Mouse (Mus musculus): ENCODE measurements around the gene Prkca. TPM values are rescaled to one million over a fixed set of nuclear protein-coding genes. Genes with fewer than 3 reads are reported as not detected.

Gene Prkca
- total and polyA plus RNA-seq, 3 experiments = 15.3 to 30.9 (median 19.9) TPM

DNA sequence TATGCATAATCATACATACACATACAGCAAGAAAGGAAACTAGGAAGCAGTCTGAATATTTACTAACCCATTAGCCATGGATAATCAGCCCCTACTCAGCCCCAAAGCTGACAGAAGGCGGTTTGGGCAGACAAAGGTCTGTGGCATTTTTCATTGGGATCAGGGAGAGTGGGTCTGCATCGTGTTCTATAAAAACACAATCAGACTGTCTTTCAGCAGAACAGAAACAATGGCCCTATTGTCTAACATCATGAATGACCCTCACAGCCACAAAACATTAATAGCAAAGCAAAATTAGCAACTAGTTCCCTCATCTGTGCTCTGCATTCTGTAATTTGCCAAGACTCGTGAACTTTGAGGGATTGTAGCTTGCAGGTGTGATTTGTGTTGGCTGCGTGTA is 181.6 kb downstream of the Prkca start:
- H3K4me1 ChIP-seq (ENCODE audit: control insufficient read depth in 1 of 2, insufficient read depth in 2 of 2, low read length in 2 of 2) = no peaks in the 10 kb centered on the region
- no peak overlapping the region for H3K9ac ChIP-seq (ENCODE audit: control insufficient read depth, low read depth, low read length, poor library complexity, severe bottlenecking)
- H3K36me3 ChIP-seq (ENCODE audit: control insufficient read depth in 1 of 2, insufficient read depth in 2 of 2, low read length in 2 of 2) = no peaks in the 10 kb centered on the region; a peak in 1 of 4 replicates
- no peaks in the 10 kb centered on the region for H3K79me2 ChIP-seq (ENCODE audit: control insufficient read depth, insufficient read depth, low read length, poor library complexity)
- no peak for DNase-seq (ENCODE audit: low read depth, low spot score)
- TF ChIP-seq POLR2AphosphoS5 (IDR thresholded peaks at IDR 0.05; ENCODE audit: borderline replicate concordance, low read depth, low read length) (no peak), RCOR1 (IDR thresholded peaks at IDR 0.05; ENCODE audit: low read depth, low read length) (no peak), MYB (IDR thresholded peaks at IDR 0.05; ENCODE audit: low read depth, low read length) (no peak), HCFC1 (IDR thresholded peaks at IDR 0.05; ENCODE audit: low read depth, low read length) (no peak), MXI1 (IDR thresholded peaks at IDR 0.05; ENCODE audit: low read depth, low read length) (no peak), MYC (IDR thresholded peaks at IDR 0.05; ENCODE audit: low read depth, low read length) (no peak), USF1 (IDR thresholded peaks at IDR 0.05; ENCODE audit: low read depth, low read length) (no peak)
- no peaks in the 10 kb centered on the region for H3K27me3 ChIP-seq (ENCODE audit: control insufficient read depth in 1 of 2, insufficient read depth in 2 of 2, low read length in 2 of 2)
- H3K9me3 ChIP-seq (replicated peaks; ENCODE audit: insufficient read depth, low read length) = no peaks in the 10 kb centered on the region
- H3K4me3 ChIP-seq (ENCODE audit: control insufficient read depth in 1 of 2, insufficient read depth in 1 of 2, low read depth in 2 of 2, low read length in 2 of 2) = no peak overlapping the region
- no peak overlapping the region for H3K27ac ChIP-seq (ENCODE audit: control insufficient read depth, low read depth, low read length)

DNA sequence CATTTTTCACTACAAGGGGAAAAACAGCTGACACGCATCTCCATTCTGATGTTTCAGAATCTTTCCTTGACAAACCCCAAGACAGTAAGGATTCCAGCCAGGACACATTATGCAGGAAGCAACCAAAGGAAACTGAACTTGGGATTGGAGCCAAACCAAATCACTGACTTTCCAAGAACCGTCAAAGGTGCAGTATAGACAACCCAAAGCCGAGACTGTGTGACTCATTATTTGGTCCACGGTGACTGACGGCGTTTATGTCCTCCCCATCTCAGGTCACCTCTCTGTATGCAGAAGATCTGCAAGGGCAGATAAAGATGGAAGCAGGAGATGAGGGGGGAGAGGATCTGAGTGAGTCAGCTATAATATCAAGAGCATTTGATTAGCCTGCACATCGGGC is 183.7 kb downstream of the Prkca start:
- Histone ChIP-seq H3K27ac (ENCODE audit: control insufficient read depth, low read depth, low read length) (no peak overlapping the region), H3K27me3 (ENCODE audit: control insufficient read depth in 1 of 2, insufficient read depth in 2 of 2, low read length in 2 of 2) (no peaks in the 10 kb centered on the region), H3K36me3 (ENCODE audit: control insufficient read depth in 1 of 2, insufficient read depth in 2 of 2, low read length in 2 of 2) (no peaks in the 10 kb centered on the region; a peak in 1 of 4 replicates), H3K9ac (ENCODE audit: control insufficient read depth, low read depth, low read length, poor library complexity, severe bottlenecking) (no peak overlapping the region), H3K4me3 (ENCODE audit: control insufficient read depth in 1 of 2, insufficient read depth in 1 of 2, low read depth in 2 of 2, low read length in 2 of 2) (no peak overlapping the region), H3K9me3 (replicated peaks; ENCODE audit: insufficient read depth, low read length) (no peaks in the 10 kb centered on the region), H3K79me2 (ENCODE audit: control insufficient read depth, insufficient read depth, low read length, poor library complexity) (no peaks in the 10 kb centered on the region), H3K4me1 (ENCODE audit: control insufficient read depth in 1 of 2, insufficient read depth in 2 of 2, low read length in 2 of 2) (no peaks in the 10 kb centered on the region)
- no peak for DNase-seq (ENCODE audit: low read depth, low spot score)
- no peak for TF ChIP-seq KAT2A (conservative IDR thresholded peaks at IDR 0.05; ENCODE audit: low read depth, low read length)
- no peak for TF ChIP-seq TCF12 (IDR thresholded peaks at IDR 0.05; ENCODE audit: low read depth, low read length)
- TF ChIP-seq ETS1 (IDR thresholded peaks at IDR 0.05; ENCODE audit: low read depth, low read length) = no peak
- TF ChIP-seq ZMIZ1 (IDR thresholded peaks at IDR 0.05; ENCODE audit: low read depth, low read length) = no peak
- TF ChIP-seq MXI1 (IDR thresholded peaks at IDR 0.05; ENCODE audit: low read depth, low read length) = no peak
- TF ChIP-seq MYB (IDR thresholded peaks at IDR 0.05; ENCODE audit: low read depth, low read length) = no peak
- no peak for TF ChIP-seq ELF1 (IDR thresholded peaks at IDR 0.05; ENCODE audit: low read depth, low read length)
- no peak for TF ChIP-seq NRF1 (IDR thresholded peaks at IDR 0.05; ENCODE audit: insufficient read depth, low read depth, low read length, poor library complexity, severe bottlenecking)
- no peak for TF ChIP-seq POLR2AphosphoS2 (IDR thresholded peaks at IDR 0.05; ENCODE audit: low read length)
- no peak for TF ChIP-seq HCFC1 (IDR thresholded peaks at IDR 0.05; ENCODE audit: low read depth, low read length)
- TF ChIP-seq MEF2A (IDR thresholded peaks at IDR 0.05; ENCODE audit: extremely low read depth, insufficient replicate concordance, low read depth, low read length, poor library complexity, severe bottlenecking) = no peak
- no peak for TF ChIP-seq MAFK (IDR thresholded peaks at IDR 0.05; ENCODE audit: borderline replicate concordance, low read depth, low read length)

Measured in MEL (cell line).